Mouse (Mus musculus) megakaryocyte progenitor cell, adult 5-6 weeks (primary cell): ENCODE results near the gene 9930104L06Rik. TPM values are rescaled to one million over a fixed set of nuclear protein-coding genes. Genes with fewer than 3 reads are reported as not detected.
A peak's percentile ranks its signal among the peaks of the same experiment; 100 is the strongest.

Experiments
- ATAC-seq: replicated peaks from 2 replicates; pipeline ENCODE4 v1.8.0; 2016; ENCODE audit warnings: mild to moderate bottlenecking, moderate TSS enrichment, inconsistent platforms; ENCODE audit not compliant: poor library complexity
- total RNA-seq, 2 experiments: library from RNA; stranded (forward) in 1 of 2; stranded (reverse) in 1 of 2; fragments of 157-497, 149-512 nt in 1 of 2; fragments of 200-1000 nt in 1 of 2; gene quantifications; 2 replicates each; pipeline versions ENCODE4 v1.2.3 to v1.2.4; 2015 to 2017

The 9930104L06Rik gene
- total RNA-seq, 2 experiments from 2014 or later, result 4.4 to 9.1 TPM

GRCm38 (mm10) chr4:124990325-124990724 is 53.5 kb downstream of the 9930104L06Rik start:
- ATAC-seq, result peak; percentile 56

Other genes starting within 250 kb of the 9930104L06Rik start
- 78.0 and 81.5 TPM in 2 replicates for gene Utp11, start 243.4 kb upstream of the 9930104L06Rik start, total RNA-seq (2015)
- gene Utp11, start 243.4 kb upstream of the 9930104L06Rik start, total RNA-seq (2017), result 70.8 and 93.1 TPM in 2 replicates
- gene Fhl3, start 236.3 kb upstream of the 9930104L06Rik start, total RNA-seq (2015), result 17.1 and 19.3 TPM in 2 replicates
- gene Fhl3, start 236.3 kb upstream of the 9930104L06Rik start, total RNA-seq (2017), result 4.9 and 5.3 TPM in 2 replicates
- 98.5 and 113 TPM in 2 replicates for gene Sf3a3, start 222.3 kb upstream of the 9930104L06Rik start, total RNA-seq (2015)
- 158 and 175 TPM in 2 replicates for gene Sf3a3, start 222.3 kb upstream of the 9930104L06Rik start, total RNA-seq (2017)
- gene Inpp5b, start 195.2 kb upstream of the 9930104L06Rik start, total RNA-seq (2015), result 32.9 and 36.0 TPM in 2 replicates
- gene Inpp5b, start 195.2 kb upstream of the 9930104L06Rik start, total RNA-seq (2017), result 28.6 and 31.4 TPM in 2 replicates
- 30.0 and 43.0 TPM in 2 replicates for gene Mtf1, start 134.9 kb upstream of the 9930104L06Rik start, total RNA-seq (2015)
- 27.8 and 35.8 TPM in 2 replicates for gene Mtf1, start 134.9 kb upstream of the 9930104L06Rik start, total RNA-seq (2017)
- gene Yrdc, start 86.4 kb upstream of the 9930104L06Rik start, total RNA-seq (2015), result 56.7 and 58.5 TPM in 2 replicates
- 22.7 and 32.8 TPM in 2 replicates for gene Yrdc, start 86.4 kb upstream of the 9930104L06Rik start, total RNA-seq (2017)
- 4.4 and 6.7 TPM in 2 replicates for gene 1110065P20Rik, start 85.9 kb upstream of the 9930104L06Rik start, total RNA-seq (2015)
- gene 1110065P20Rik, start 85.9 kb upstream of the 9930104L06Rik start, total RNA-seq (2017), result 4.0 and 6.3 TPM in 2 replicates
- gene Maneal, start 74.9 kb upstream of the 9930104L06Rik start, total RNA-seq (2015), result 0.07 TPM in 1 of 2 replicates, not detected in the other
- 0.14 and 0.17 TPM in 2 replicates for gene Maneal, start 74.9 kb upstream of the 9930104L06Rik start, total RNA-seq (2017)
- gene Epha10, start 56.1 kb upstream of the 9930104L06Rik start, total RNA-seq (2015), result not detected in 2 replicates
- gene Epha10, start 56.1 kb upstream of the 9930104L06Rik start, total RNA-seq (2017), result not detected in 2 replicates
- 115 and 125 TPM in 2 replicates for gene Cdca8, start 2.3 kb downstream of the 9930104L06Rik start, total RNA-seq (2015)
- 121 and 137 TPM in 2 replicates for gene Cdca8, start 2.3 kb downstream of the 9930104L06Rik start, total RNA-seq (2017)
- gene Rspo1, start 49.4 kb downstream of the 9930104L06Rik start, total RNA-seq (2015), result 0.89 and 2.6 TPM in 2 replicates
- 0.41 and 0.71 TPM in 2 replicates for gene Rspo1, start 49.4 kb downstream of the 9930104L06Rik start, total RNA-seq (2017)
- 87.0 and 101 TPM in 2 replicates for gene Gnl2, start 79.5 kb downstream of the 9930104L06Rik start, total RNA-seq (2015)
- 133 and 205 TPM in 2 replicates for gene Gnl2, start 79.5 kb downstream of the 9930104L06Rik start, total RNA-seq (2017)
- gene Dnali1, start 128.7 kb downstream of the 9930104L06Rik start, total RNA-seq (2015), result 0.15 TPM in 1 of 2 replicates, not detected in the other
- not detected in 2 replicates for gene Dnali1, start 128.7 kb downstream of the 9930104L06Rik start, total RNA-seq (2017)
- 22.0 and 28.6 TPM in 2 replicates for gene Snip1, start 129.6 kb downstream of the 9930104L06Rik start, total RNA-seq (2015)
- 28.3 and 33.5 TPM in 2 replicates for gene Snip1, start 129.6 kb downstream of the 9930104L06Rik start, total RNA-seq (2017)
- gene Meaf6, start 148.1 kb downstream of the 9930104L06Rik start, total RNA-seq (2015), result 37.5 and 48.8 TPM in 2 replicates
- gene Meaf6, start 148.1 kb downstream of the 9930104L06Rik start, total RNA-seq (2017), result 39.0 and 57.7 TPM in 2 replicates
- gene Zc3h12a, start 190.8 kb downstream of the 9930104L06Rik start, total RNA-seq (2015), result 6.0 and 6.2 TPM in 2 replicates
- gene Zc3h12a, start 190.8 kb downstream of the 9930104L06Rik start, total RNA-seq (2017), result 2.3 and 3.6 TPM in 2 replicates